Mouse (Mus musculus) thymus, postnatal 25 days (tissue): ENCODE data around the gene Nod1.

Experiments
- DNase-seq: peaks from one replicate; pipeline ENCODE4 v3.0.0; 2022

The Nod1 gene

GRCm38 (mm10) chr6:54972111-54972928 lies at the start of gene Nod1:
Nod1 (minus strand) TSS chr6:54972612.
- DNase-seq, result peak; percentile 72

GRCm38 (mm10) chr6:55021806-55022205 lies 49.4 kb upstream of the Nod1 start:
- DNase-seq, result no peak

- DNase-seq, result no peak
Observed at GRCm38 (mm10) chr6:55018417-55018816, 46.0 kb upstream of the Nod1 start.

- peak; percentile 46 for DNase-seq
Observed at GRCm38 (mm10) chr6:55016710-55017583, 44.5 kb upstream of the Nod1 start.

GRCm38 (mm10) chr6:55016236-55016635 lies 43.8 kb upstream of the Nod1 start:
- peak; percentile 54 for DNase-seq

GRCm38 (mm10) chr6:55014184-55014583 lies 41.8 kb upstream of the Nod1 start:
- DNase-seq, result no peak

GRCm38 (mm10) chr6:55012516-55012915 lies 40.1 kb upstream of the Nod1 start:
- DNase-seq, result no peak

GRCm38 (mm10) chr6:55010330-55011091 lies 38.1 kb upstream of the Nod1 start:
- DNase-seq, result no peak

- DNase-seq, result no peak
Observed at GRCm38 (mm10) chr6:55009391-55010230, 37.2 kb upstream of the Nod1 start.

GRCm38 (mm10) chr6:55008401-55008800 lies 36.0 kb upstream of the Nod1 start:
- no peak for DNase-seq

GRCm38 (mm10) chr6:55003559-55003958 lies 31.1 kb upstream of the Nod1 start:
- DNase-seq, result no peak

- no peak for DNase-seq
Observed at GRCm38 (mm10) chr6:55002438-55002837, 30.0 kb upstream of the Nod1 start.

GRCm38 (mm10) chr6:55001320-55001719 lies 28.9 kb upstream of the Nod1 start:
- DNase-seq, result no peak

- DNase-seq, result no peak
Observed at GRCm38 (mm10) chr6:54997726-54998125, 25.3 kb upstream of the Nod1 start.

GRCm38 (mm10) chr6:54996361-54996760 lies 23.9 kb upstream of the Nod1 start:
- no peak for DNase-seq

GRCm38 (mm10) chr6:54992734-54993260 lies 20.4 kb upstream of the Nod1 start, which contains the start of gene Ggct:
Ggct (minus strand) TSS chr6:54992950.
- DNase-seq, result peak; percentile 90

- DNase-seq, result no peak
Observed at GRCm38 (mm10) chr6:54992141-54992540, 19.7 kb upstream of the Nod1 start.

GRCm38 (mm10) chr6:54991189-54991588 lies 18.8 kb upstream of the Nod1 start:
- no peak for DNase-seq

GRCm38 (mm10) chr6:54988141-54988540 lies 15.7 kb upstream of the Nod1 start:
- no peak for DNase-seq

GRCm38 (mm10) chr6:54984096-54984495 lies 11.7 kb upstream of the Nod1 start:
- no peak for DNase-seq

- no peak for DNase-seq
Observed at GRCm38 (mm10) chr6:54983526-54984050, 11.2 kb upstream of the Nod1 start.

- DNase-seq, result no peak
Observed at GRCm38 (mm10) chr6:54979426-54979825, 7.0 kb upstream of the Nod1 start.
